Mouse (Mus musculus): ENCODE measurements around the gene Otogl. TPM values are rescaled to one million over a fixed set of nuclear protein-coding genes. Genes with fewer than 3 reads are reported as not detected.

Otogl gene
- total RNA-seq, 4 experiments from 2014 or later, result 0.25 to 0.41 (median 0.39) TPM

Other genes with a start within 250 kb of the Otogl start
- under 1 TPM; 0.16 to 0.19 (median 0.17) TPM for gene Ptprq, start 192.1 kb downstream of the Otogl start, total RNA-seq (2022)

All from layer of hippocampus, adult 8-10 months (tissue).